Mouse (Mus musculus): Measurements from ENCODE around the gene Rbp4. TPM values are rescaled to one million over a fixed set of nuclear protein-coding genes. Genes with fewer than 3 reads are reported as not detected.

Gene Rbp4
- total RNA-seq (2021) = 1 to 10 TPM; 2.6 to 3.9 TPM
- long read RNA-seq, experiment 1, transcript Rbp4-202 (6 exons, 937 nt) = major isoform, 6 of 7 reads
- long read RNA-seq, experiment 1, partial matches to known transcripts = 1 of 7 reads
- long read RNA-seq, experiment 1, other reads (novel, unspliced or antisense) = 0 of 7 reads
- long read RNA-seq, experiment 2, partial matches to known transcripts = 0 of 2 reads
- long read RNA-seq, experiment 2, other reads (novel, unspliced or antisense) = 0 of 2 reads

GRCm38 (mm10) chr19:38125219-38125610 is at the start of gene Rbp4:
Gene Rbp4, minus strand, starts transcription at chr19:38125281.
- no peak for DNase-seq
- intact Hi-C loops (cut with DNase I; ENCODE audit: low total_unique reads) = no loop called here

- intact Hi-C loops (cut with DNase I; ENCODE audit: low total_unique reads) = no loop called here
- DNase-seq = no peak
Measured at GRCm38 (mm10) chr19:38164633-38165032, 39.6 kb upstream of the Rbp4 start.

- DNase-seq = no peak
- intact Hi-C loops (cut with DNase I; ENCODE audit: low total_unique reads) = no loop called here
Measured at GRCm38 (mm10) chr19:38161648-38162354, 36.7 kb upstream of the Rbp4 start.

GRCm38 (mm10) chr19:38156243-38156642 is 31.2 kb upstream of the Rbp4 start:
- intact Hi-C loops (cut with DNase I; ENCODE audit: low total_unique reads) = no loop called here
- no peak for DNase-seq

GRCm38 (mm10) chr19:38143540-38144271 is 18.6 kb upstream of the Rbp4 start:
- intact Hi-C loops (cut with DNase I; ENCODE audit: low total_unique reads) = no loop called here
- DNase-seq = no peak

GRCm38 (mm10) chr19:38134806-38135205 is 9.7 kb upstream of the Rbp4 start:
- DNase-seq = no peak
- intact Hi-C loops (cut with DNase I; ENCODE audit: low total_unique reads) = no loop called here

- intact Hi-C loops (cut with DNase I; ENCODE audit: low total_unique reads) = no loop called here
- no peak for DNase-seq
Measured at GRCm38 (mm10) chr19:38133986-38134385, 8.9 kb upstream of the Rbp4 start.

GRCm38 (mm10) chr19:38132481-38132880 is 7.4 kb upstream of the Rbp4 start, which contains the start of gene Pde6c:
Gene Pde6c, plus strand, starts transcription at chr19:38132781.
- intact Hi-C loops (cut with DNase I; ENCODE audit: low total_unique reads) = no loop called here
- no peak for DNase-seq

GRCm38 (mm10) chr19:38126656-38127055 is 1.6 kb upstream of the Rbp4 start:
- DNase-seq = no peak
- intact Hi-C loops (cut with DNase I; ENCODE audit: low total_unique reads) = no loop called here

- intact Hi-C loops (cut with DNase I; ENCODE audit: low total_unique reads) = no loop called here
Measured at GRCm38 (mm10) chr19:38124401-38125218, 471 bp downstream of the Rbp4 start.

GRCm38 (mm10) chr19:38123921-38124320 is 1.2 kb downstream of the Rbp4 start:
- no peak for DNase-seq
- intact Hi-C loops (cut with DNase I; ENCODE audit: low total_unique reads) = no loop called here

More at GRCm38 (mm10) chr19:38124401-38125218, 471 bp downstream of the Rbp4 start:
- peak; percentile 40 for DNase-seq

GRCm38 (mm10) chr19:38120123-38120760 is 4.8 kb downstream of the Rbp4 start:
- intact Hi-C loops (cut with DNase I; ENCODE audit: low total_unique reads) = no loop called here
- DNase-seq = no peak

GRCm38 (mm10) chr19:38114834-38115491 is 10.1 kb downstream of the Rbp4 start:
- intact Hi-C loops (cut with DNase I; ENCODE audit: low total_unique reads) = no loop called here

GRCm38 (mm10) chr19:38112575-38112974 is 12.5 kb downstream of the Rbp4 start:
- intact Hi-C loops (cut with DNase I; ENCODE audit: low total_unique reads) = no loop called here
- no peak for DNase-seq

More at GRCm38 (mm10) chr19:38114834-38115491, 10.1 kb downstream of the Rbp4 start:
- DNase-seq = no peak

- intact Hi-C loops (cut with DNase I; ENCODE audit: low total_unique reads) = no loop called here
- no peak for DNase-seq
Measured at GRCm38 (mm10) chr19:38111056-38111455, 14.0 kb downstream of the Rbp4 start.

- intact Hi-C loops (cut with DNase I; ENCODE audit: low total_unique reads) = no loop called here
- no peak for DNase-seq
Measured at GRCm38 (mm10) chr19:38109506-38110242, 15.4 kb downstream of the Rbp4 start.

- DNase-seq = no peak
- intact Hi-C loops (cut with DNase I; ENCODE audit: low total_unique reads) = no loop called here
Measured at GRCm38 (mm10) chr19:38107871-38108270, 17.2 kb downstream of the Rbp4 start.
